Mouse (Mus musculus) lung, postnatal 0 days (tissue): ENCODE results near the gene Kcnc4. TPM values are rescaled to one million over a fixed set of nuclear protein-coding genes. Genes with fewer than 3 reads are reported as not detected.
A peak's percentile ranks its signal among the peaks of the same experiment; 100 is the strongest.

ENCODE experiments used
- ATAC-seq: fragments of 200-750 bp; cut with Nextera tagmentation; 2 replicates; pipeline ENCODE4 v1.8.0; 2017; ENCODE audit warnings: moderate library complexity
- DNase-seq: peaks from one replicate; pipeline ENCODE4 v3.0.0-alpha.2; 2016; ENCODE audit warnings: low spot score
- H3K27ac ChIP-seq: fragments of 300-500 bp; sonication (generic); 2 replicates; pipeline ENCODE4 v1.5.1; 2014; ENCODE audit warnings: antibody characterized with exemption, mild to moderate bottlenecking, low read length, mixed read lengths
- H3K27me3 ChIP-seq: fragments of 300-500 bp; sonication (generic); replicated peaks from 2 replicates; pipeline ENCODE4 v1.6.1; 2014; ENCODE audit warnings: low read length, mixed read lengths; ENCODE audit not compliant: insufficient read depth
- H3K36me3 ChIP-seq: fragments of 300-500 bp; sonication (generic); 2 replicates; pipeline ENCODE4 v1.6.1; 2014; ENCODE audit warnings: low read length, mixed read lengths; ENCODE audit not compliant: insufficient read depth
- H3K4me1 ChIP-seq: fragments of 300-500 bp; sonication (generic); 2 replicates; pipeline ENCODE4 v1.6.1; 2014; ENCODE audit warnings: antibody characterized with exemption, low read depth, low read length, mixed read lengths; ENCODE audit not compliant: insufficient read depth
- H3K4me2 ChIP-seq: fragments of 300-500 bp; sonication (generic); replicated peaks from 2 replicates; pipeline ENCODE4 v1.6.1; 2014; ENCODE audit warnings: low read depth, mild to moderate bottlenecking, low read length, moderate library complexity, mixed read lengths
- H3K4me3 ChIP-seq: fragments of 300-500 bp; sonication (generic); 2 replicates; pipeline ENCODE4 v1.5.1; 2014; ENCODE audit warnings: low read depth, low read length
- H3K9ac ChIP-seq: fragments of 300-500 bp; sonication (generic); replicated peaks from 2 replicates; pipeline ENCODE4 v1.6.1; 2014; ENCODE audit warnings: low read depth, mild to moderate bottlenecking
- H3K9me3 ChIP-seq: fragments of 300-500 bp; sonication (generic); 2 replicates; pipeline ENCODE4 v1.6.1; 2016; ENCODE audit warnings: low read length, mixed read lengths
- CTCF ChIP-seq: IDR thresholded peaks from 2 replicates; pipeline ENCODE4 v1.5.1; 2016; ENCODE audit warnings: antibody characterized with exemption, mild to moderate bottlenecking
- EP300 ChIP-seq: IDR thresholded peaks from 2 replicates; pipeline ENCODE4 v1.6.1; 2016; ENCODE audit warnings: antibody characterized with exemption, mild to moderate bottlenecking, control low read depth
- WGBS: fragments of 180-500 bp; shearing (Covaris S2); extraction: QIAGEN DNeasy Blood & Tissue Kit; methylation state at CpG from one replicate; pipeline ENCODE4 v1.1.7; 2014; 5-methylcytosine and 5-hydroxymethylcytosine counted together
- polyA plus RNA-seq: library from polyadenylated mRNA; unstranded; fragments of >200 nt; fragmentation: Nextera tagmentation; extraction: Ambion mirVana; gene quantifications from 2 replicates; pipeline ENCODE4 v1.2.1, GENCODE M21; 2015

Kcnc4 gene
- polyA plus RNA-seq, 1 experiment from 2014 or later, result 0.02 TPM

DNA sequence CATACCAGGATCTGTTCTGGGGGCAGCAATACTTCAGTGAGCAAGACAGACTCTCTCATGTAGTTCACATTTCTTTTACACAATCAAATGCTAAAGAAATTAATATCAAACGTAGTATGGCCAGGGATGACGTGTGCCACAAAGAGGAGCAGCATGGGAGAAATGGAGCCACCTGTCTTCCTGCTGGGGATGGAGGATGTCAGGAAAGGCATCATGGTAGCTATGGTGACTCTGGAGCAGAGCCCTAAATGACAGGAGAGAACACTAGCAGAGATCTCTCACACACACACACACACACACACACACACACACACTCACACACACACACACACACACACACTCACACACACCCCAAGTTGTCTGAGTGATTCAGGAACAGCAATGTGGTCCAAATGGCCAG, 44.4 kb upstream of the Kcnc4 start:
- 88% methylated on average over 2 of the region's 2 CpGs for WGBS
- DNase-seq (no peak), ATAC-seq (no peak)
- Histone ChIP-seq H3K36me3 (no peaks in the 10 kb centered on the region), H3K27me3 (no peaks in the 10 kb centered on the region), H3K4me2 (no peak overlapping the region), H3K9ac (no peak overlapping the region), H3K4me1 (no peaks in the 10 kb centered on the region), H3K9me3 (no peaks in the 10 kb centered on the region), H3K27ac (no peak overlapping the region), H3K4me3 (no peak overlapping the region)
- no peak for TF ChIP-seq CTCF
- no peak for TF ChIP-seq EP300

GRCm38 (mm10) chr3:107501702-107502151, 42.4 kb upstream of the Kcnc4 start:
- no peak overlapping the region for H3K27ac ChIP-seq
- ATAC-seq, result peak; percentile 16; the same call in 1 of the 2 replicates

GRCm38 (mm10) chr3:107500301-107500700, 40.9 kb upstream of the Kcnc4 start:
- WGBS, result 95% methylated on average over 11 of the region's 11 CpGs
- Histone ChIP-seq H3K4me1 (no peaks in the 10 kb centered on the region), H3K4me2 (no peak overlapping the region), H3K27ac (no peak overlapping the region), H3K36me3 (no peaks in the 10 kb centered on the region), H3K4me3 (no peak overlapping the region), H3K27me3 (no peaks in the 10 kb centered on the region), H3K9me3 (no peaks in the 10 kb centered on the region), H3K9ac (no peak overlapping the region)
- DNase-seq, result no peak
- no peak for TF ChIP-seq CTCF
- no peak for TF ChIP-seq EP300
- no peak for ATAC-seq

More at GRCm38 (mm10) chr3:107501702-107502151, 42.4 kb upstream of the Kcnc4 start:
- H3K4me1 ChIP-seq, result no peaks in the 10 kb centered on the region
- DNase-seq, result no peak
- TF ChIP-seq CTCF, result no peak
- no peak overlapping the region for H3K4me3 ChIP-seq
- no peak overlapping the region for H3K9ac ChIP-seq
- no peaks in the 10 kb centered on the region for H3K27me3 ChIP-seq
- no peaks in the 10 kb centered on the region for H3K9me3 ChIP-seq
- no peak overlapping the region for H3K4me2 ChIP-seq
- WGBS, result 33% methylated on average over 7 of the region's 7 CpGs
- no peaks in the 10 kb centered on the region for H3K36me3 ChIP-seq

DNA sequence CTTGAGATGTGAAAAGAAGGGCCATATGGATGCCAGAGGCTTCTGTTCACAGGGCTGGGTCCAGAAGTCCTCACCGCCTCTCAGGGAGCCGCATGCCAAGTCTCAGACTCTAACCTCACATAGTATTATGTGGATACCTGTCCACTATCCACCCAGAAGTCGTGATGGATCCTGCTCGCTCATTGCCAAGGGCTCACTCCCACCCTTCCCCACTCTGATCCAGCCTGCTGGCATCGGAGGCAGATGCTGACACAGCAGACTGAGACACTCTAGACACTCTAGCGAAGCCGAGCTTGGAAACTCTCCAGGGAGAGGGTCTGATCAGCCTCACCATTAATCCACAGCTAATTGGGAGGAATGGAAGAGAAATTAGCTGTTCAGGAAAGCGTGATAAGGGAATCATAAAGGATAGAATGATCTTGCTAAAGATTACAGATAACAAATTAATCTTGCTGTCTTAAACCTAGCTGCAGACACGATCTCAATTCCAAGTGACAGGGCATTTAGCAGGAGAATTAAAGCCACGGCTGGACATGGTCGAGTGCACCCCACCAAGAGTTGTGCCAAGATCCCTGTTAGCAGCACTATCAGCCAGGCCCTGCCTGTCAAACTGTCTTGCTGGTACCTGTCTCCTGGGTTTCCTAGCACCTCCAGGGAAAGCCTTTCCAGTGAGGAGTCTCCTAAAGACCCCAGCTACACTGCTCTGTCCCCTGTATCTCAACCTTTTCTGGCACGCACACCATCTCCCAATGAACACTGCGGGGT, 36.9 kb upstream of the Kcnc4 start:
- TF ChIP-seq EP300 (no peak), CTCF (no peak)
- WGBS, result 61% methylated on average over 13 of the region's 13 CpGs
- H3K36me3 ChIP-seq, result no peaks in the 10 kb centered on the region
- H3K4me2 ChIP-seq, result no peak overlapping the region
- no peaks in the 10 kb centered on the region for H3K27me3 ChIP-seq
- no peak overlapping the region for H3K27ac ChIP-seq
- no peaks in the 10 kb centered on the region for H3K9me3 ChIP-seq
- H3K4me1 ChIP-seq, result no peaks in the 10 kb centered on the region
- H3K9ac ChIP-seq, result no peak overlapping the region
- no peak for DNase-seq
- no peak for ATAC-seq
- no peak overlapping the region for H3K4me3 ChIP-seq

DNA sequence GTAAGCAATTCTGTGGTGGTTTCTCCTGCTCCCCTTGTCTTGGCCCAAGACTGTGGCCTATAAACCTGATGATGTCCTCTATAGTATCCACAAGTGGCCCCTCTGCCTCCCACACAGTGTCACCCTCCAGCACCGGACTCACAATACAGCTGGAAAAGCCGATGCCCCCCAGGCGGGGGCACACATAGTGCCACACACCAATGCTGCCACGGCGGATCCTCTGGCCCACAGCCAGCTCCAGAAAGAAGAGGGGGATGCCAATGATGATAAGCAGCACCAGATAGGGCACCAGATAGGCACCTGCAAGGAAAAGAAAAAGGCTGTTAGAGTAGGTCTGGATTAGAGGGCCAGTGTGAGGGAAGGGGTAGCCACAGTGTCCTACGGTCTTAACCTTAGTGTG, 36.2 kb upstream of the Kcnc4 start:
- DNase-seq, result no peak
- no peaks in the 10 kb centered on the region for H3K4me1 ChIP-seq
- TF ChIP-seq EP300 (no peak), CTCF (no peak)
- ATAC-seq, result no peak
- no peak overlapping the region for H3K27ac ChIP-seq
- WGBS, result 89% methylated on average over 6 of the region's 6 CpGs
- H3K9ac ChIP-seq, result no peak overlapping the region
- no peaks in the 10 kb centered on the region for H3K27me3 ChIP-seq
- H3K4me3 ChIP-seq, result no peak overlapping the region
- H3K36me3 ChIP-seq, result no peaks in the 10 kb centered on the region
- H3K9me3 ChIP-seq, result no peaks in the 10 kb centered on the region
- H3K4me2 ChIP-seq, result no peak overlapping the region

GRCm38 (mm10) chr3:107491459-107491858, 32.1 kb upstream of the Kcnc4 start:
- H3K27me3 ChIP-seq, result no peaks in the 10 kb centered on the region
- no peak for DNase-seq
- H3K36me3 ChIP-seq, result no peaks in the 10 kb centered on the region
- ATAC-seq, result peak; percentile 19; the same call in 1 of the 2 replicates
- H3K4me3 ChIP-seq, result no peak overlapping the region
- no peaks in the 10 kb centered on the region for H3K4me1 ChIP-seq
- 22% methylated on average over 6 of the region's 6 CpGs for WGBS
- H3K4me2 ChIP-seq, result no peak overlapping the region
- H3K27ac ChIP-seq, result no peak overlapping the region
- TF ChIP-seq CTCF, result no peak
- no peak for TF ChIP-seq EP300
- no peak overlapping the region for H3K9ac ChIP-seq
- H3K9me3 ChIP-seq, result no peaks in the 10 kb centered on the region
